Mouse (Mus musculus) stomach, embryonic 15.5 days (tissue): Measurements from ENCODE around the gene Zbtb20. TPM values are rescaled to one million over a fixed set of nuclear protein-coding genes. Genes with fewer than 3 reads are reported as not detected.
A peak's percentile ranks its signal among the peaks of the same experiment; 100 is the strongest.

Experiments
- ATAC-seq: fragments of 200-750 bp; cut with Nextera tagmentation; 2 replicates; pipeline ENCODE4 v1.8.0; 2017; ENCODE audit warnings: low read depth, moderate number of reproducible peaks, moderate TSS enrichment; ENCODE audit not compliant: insufficient read depth, low FRiP score
- H3K27ac ChIP-seq: fragments of 300-500 bp; sonication (generic); 2 replicates; pipeline ENCODE4 v1.5.1; 2015; ENCODE audit warnings: mild to moderate bottlenecking, inconsistent platforms
- H3K27me3 ChIP-seq: fragments of 300-500 bp; sonication (generic); replicated peaks from 2 replicates; pipeline ENCODE4 v1.6.1; 2015; ENCODE audit warnings: inconsistent platforms
- H3K36me3 ChIP-seq: fragments of 300-500 bp; sonication (generic); 2 replicates; pipeline ENCODE4 v1.6.1; 2015; ENCODE audit warnings: inconsistent platforms
- H3K4me1 ChIP-seq: fragments of 300-500 bp; sonication (generic); 2 replicates; pipeline ENCODE4 v1.6.1; 2015; ENCODE audit warnings: inconsistent platforms
- H3K4me2 ChIP-seq: fragments of 300-500 bp; sonication (generic); 2 replicates; pipeline ENCODE4 v1.6.1; 2015; ENCODE audit warnings: mild to moderate bottlenecking, inconsistent platforms
- H3K4me3 ChIP-seq: fragments of 300-500 bp; sonication (generic); replicated peaks from 2 replicates; pipeline ENCODE4 v1.5.1; 2015; ENCODE audit warnings: inconsistent platforms
- H3K9ac ChIP-seq: fragments of 300-500 bp; sonication (generic); 2 replicates; pipeline ENCODE4 v1.6.1; 2015; ENCODE audit warnings: inconsistent platforms
- H3K9me3 ChIP-seq: fragments of 300-500 bp; sonication (generic); 2 replicates; pipeline ENCODE4 v1.6.1; 2016; ENCODE audit warnings: inconsistent platforms
- WGBS: fragments of 180-500 bp; shearing (Covaris S2); methylation state at CpG from one replicate; pipeline ENCODE4 v1.1.7; 2015; 5-methylcytosine and 5-hydroxymethylcytosine counted together
- polyA plus RNA-seq: library from polyadenylated mRNA; unstranded; fragments of >200 nt; fragmentation: Nextera tagmentation; extraction: Ambion mirVana; gene quantifications from 2 replicates; pipeline ENCODE4 v1.2.1, GENCODE M21; 2015

Gene Zbtb20
- polyA plus RNA-seq, 1 experiment from 2014 or later, result 23.4 TPM

DNA sequence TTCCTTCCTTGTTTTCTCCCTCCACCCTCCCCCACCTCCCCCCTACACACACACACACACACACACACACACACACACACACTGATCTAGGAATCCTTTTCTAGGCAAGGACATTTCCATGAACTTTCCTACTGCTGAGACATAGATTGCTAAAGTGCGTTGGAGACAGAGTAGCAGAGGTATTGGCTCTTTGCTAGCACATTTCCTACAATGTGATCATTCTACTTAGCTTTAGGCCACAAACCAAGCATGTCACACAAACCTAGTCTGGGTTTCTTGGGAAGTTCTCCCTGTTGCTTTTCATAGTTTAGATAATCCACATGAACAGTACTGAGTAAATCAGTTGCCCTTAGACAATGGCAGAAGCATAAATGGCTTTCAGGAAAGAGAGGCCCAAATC, 457.6 kb downstream of the Zbtb20 start:
- Histone ChIP-seq H3K9me3 (no peaks in the 10 kb centered on the region), H3K27ac (no peak overlapping the region), H3K4me2 (no peak overlapping the region), H3K9ac (no peak overlapping the region), H3K4me1 (no peaks in the 10 kb centered on the region), H3K4me3 (no peak overlapping the region), H3K27me3 (no peaks in the 10 kb centered on the region), H3K36me3 (no peaks in the 10 kb centered on the region)
- no peak for ATAC-seq
- WGBS, result 70% methylated on average over 1 of the region's 1 CpGs

DNA sequence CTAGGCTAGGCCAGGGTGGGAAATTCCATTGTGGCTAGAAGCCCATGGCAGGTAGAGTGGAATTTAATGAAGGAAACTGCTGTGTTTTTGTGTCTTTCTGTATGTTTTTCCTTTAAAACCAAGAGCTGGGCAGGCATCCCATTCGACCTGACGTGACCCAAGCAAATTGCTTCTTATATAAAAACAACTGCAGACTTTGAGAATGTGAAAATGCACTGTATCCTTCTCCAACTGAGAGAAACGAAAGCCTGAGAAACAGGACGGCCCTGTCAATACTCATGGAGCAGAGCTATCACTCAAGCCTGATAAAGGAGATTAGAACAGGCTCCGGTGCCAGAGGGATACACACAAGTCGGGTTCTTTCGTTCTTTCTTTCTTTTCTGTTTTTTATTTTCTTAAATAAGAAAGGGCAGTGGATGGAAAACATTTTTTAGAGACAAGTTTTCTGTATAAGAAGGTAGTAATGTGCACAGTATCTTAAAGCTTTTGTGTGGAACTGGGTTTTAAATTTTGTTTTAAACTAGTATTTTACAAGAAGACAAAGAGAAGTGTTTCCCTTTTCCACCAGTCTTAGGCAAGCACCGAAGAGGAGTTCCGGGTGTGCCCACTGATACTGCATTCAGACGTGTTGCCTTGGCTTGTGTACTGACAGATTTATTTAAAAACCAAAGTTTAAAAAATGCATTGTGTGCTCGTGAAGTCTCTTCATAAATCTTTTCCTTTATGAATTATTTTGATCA, 458.9 kb downstream of the Zbtb20 start:
- no peaks in the 10 kb centered on the region for H3K27me3 ChIP-seq
- 0 out of 2 replicates have a peak, but pooled peaks have one; percentile 35 for ATAC-seq
- H3K4me3 ChIP-seq, result no peak overlapping the region
- peak overlapping the region; percentile 48 for H3K27ac ChIP-seq
- no peaks in the 10 kb centered on the region for H3K9me3 ChIP-seq
- H3K4me2 ChIP-seq, result no peak overlapping the region
- WGBS, result 26% methylated on average over 11 of the region's 11 CpGs
- H3K36me3 ChIP-seq, result no peaks in the 10 kb centered on the region
- H3K9ac ChIP-seq, result no peak overlapping the region
- no peaks in the 10 kb centered on the region for H3K4me1 ChIP-seq

DNA sequence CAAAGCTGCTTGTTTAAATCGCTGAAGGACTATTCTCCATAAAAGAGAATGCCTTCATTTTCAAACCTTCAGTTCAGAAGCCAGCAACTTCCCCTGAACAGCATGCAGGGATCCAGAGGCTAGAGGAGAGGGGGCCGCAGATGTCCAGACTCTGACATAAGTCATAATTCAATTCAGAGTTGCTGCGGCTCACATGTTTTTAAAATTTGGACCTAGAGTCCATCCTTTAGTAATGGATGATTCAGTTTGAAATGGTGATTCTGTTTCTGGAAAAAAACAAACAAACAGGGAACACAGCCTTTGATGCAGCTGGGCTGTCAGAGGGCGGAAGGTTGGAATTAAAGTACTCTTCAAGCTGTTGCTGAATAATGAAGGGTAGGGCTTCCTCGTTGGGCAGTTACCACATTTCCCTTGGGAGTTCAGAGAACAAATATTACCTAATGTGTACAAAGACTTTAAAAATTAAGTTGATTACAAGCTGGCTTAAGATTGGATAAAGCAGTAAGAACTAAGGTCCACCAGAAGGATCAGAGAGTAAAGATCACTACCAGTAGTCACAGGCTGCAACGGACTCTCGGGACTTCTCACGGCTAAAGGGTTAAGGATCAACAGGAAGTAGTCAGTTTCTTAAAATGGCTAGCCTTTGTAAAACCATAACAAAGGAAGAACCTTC, 459.6 kb downstream of the Zbtb20 start:
- no peaks in the 10 kb centered on the region for H3K9me3 ChIP-seq
- 43% methylated on average over 8 of the region's 8 CpGs for WGBS
- H3K27me3 ChIP-seq, result no peaks in the 10 kb centered on the region
- no peaks in the 10 kb centered on the region for H3K36me3 ChIP-seq
- no peak overlapping the region for H3K4me3 ChIP-seq
- no peak overlapping the region; the same call in 1 of the 2 replicates for H3K4me2 ChIP-seq
- H3K27ac ChIP-seq, result peak overlapping the region; percentile 48
- peak; percentile 50 for ATAC-seq
- H3K4me1 ChIP-seq, result no peaks in the 10 kb centered on the region
- no peak overlapping the region for H3K9ac ChIP-seq

DNA sequence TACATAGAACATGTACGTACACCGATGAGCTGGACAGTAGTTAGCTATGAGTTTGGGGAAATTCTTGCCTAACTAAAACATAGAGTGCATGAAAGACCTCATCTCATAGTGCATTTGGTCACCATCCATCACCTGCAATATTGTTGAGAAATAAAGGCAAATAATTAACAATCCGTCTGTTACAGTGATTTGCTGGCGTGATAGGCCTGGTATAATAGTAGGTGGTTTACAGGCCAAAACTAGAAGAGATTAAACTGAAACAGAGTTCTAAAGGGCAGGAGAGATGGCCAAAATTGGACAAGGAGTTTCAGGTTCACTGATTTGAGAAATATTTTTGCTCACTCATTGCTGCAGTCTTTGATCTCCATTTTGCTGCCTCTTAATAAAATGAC, 460.1 kb downstream of the Zbtb20 start:
- Histone ChIP-seq H3K9ac (no peak overlapping the region), H3K4me1 (no peaks in the 10 kb centered on the region), H3K27ac (no peak overlapping the region), H3K4me2 (no peak overlapping the region), H3K4me3 (no peak overlapping the region), H3K36me3 (no peaks in the 10 kb centered on the region), H3K27me3 (no peaks in the 10 kb centered on the region), H3K9me3 (no peaks in the 10 kb centered on the region)
- 79% methylated on average over 4 of the region's 4 CpGs for whole genome bisulfite sequencing
- ATAC-seq, result no peak

DNA sequence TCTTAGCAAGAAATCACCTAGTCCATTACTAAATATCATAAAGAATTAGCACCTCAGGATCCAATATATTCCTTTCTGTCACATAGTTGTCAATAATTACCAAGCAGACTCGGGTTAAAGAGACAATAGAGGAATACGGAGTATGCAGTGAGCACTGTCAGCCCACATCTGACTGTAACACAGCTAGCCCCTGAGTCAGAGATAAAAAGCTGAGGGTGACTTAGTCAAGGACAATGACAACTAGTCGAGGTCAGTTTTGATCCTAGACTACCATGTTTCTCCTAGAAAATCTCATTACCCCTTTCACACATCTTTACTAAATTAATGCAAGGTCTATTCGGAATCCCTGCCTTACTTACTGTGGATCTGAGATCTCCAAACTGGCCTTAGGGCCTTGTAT, 465.0 kb downstream of the Zbtb20 start:
- H3K4me2 ChIP-seq, result no peak overlapping the region
- no peak overlapping the region for H3K9ac ChIP-seq
- WGBS, result 75% methylated on average over 4 of the region's 4 CpGs
- H3K4me1 ChIP-seq, result no peaks in the 10 kb centered on the region
- H3K27ac ChIP-seq, result no peak overlapping the region
- ATAC-seq, result no peak
- H3K36me3 ChIP-seq, result no peaks in the 10 kb centered on the region
- H3K9me3 ChIP-seq, result no peaks in the 10 kb centered on the region
- no peak overlapping the region for H3K4me3 ChIP-seq
- no peaks in the 10 kb centered on the region for H3K27me3 ChIP-seq

DNA sequence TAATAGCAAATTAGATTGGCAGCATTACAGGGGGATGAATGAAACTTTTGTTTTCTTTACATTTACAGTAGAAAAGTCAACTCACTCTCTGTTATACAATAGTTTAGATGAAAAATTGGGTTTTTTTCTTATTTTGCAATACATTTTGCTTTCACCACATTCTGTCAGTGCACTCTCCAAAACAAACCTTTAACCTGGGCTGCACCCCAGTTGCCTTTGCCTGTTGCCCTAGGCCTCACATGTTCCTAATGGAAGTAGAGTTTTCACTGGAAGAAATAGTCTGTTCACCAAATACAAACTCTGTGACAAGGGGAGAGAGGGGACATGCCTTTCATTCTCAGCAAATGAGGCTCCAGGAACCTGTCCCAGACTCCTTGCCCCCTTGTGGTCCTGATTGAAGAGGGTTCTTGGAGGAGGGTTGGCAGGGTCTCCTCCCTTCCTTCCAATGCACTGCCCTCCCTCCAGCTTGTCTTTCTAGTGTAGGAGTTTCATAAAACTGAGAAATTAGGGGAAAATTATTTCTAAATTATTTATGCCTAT, 466.3 kb downstream of the Zbtb20 start:
- Histone ChIP-seq H3K9me3 (no peaks in the 10 kb centered on the region), H3K36me3 (no peaks in the 10 kb centered on the region), H3K4me2 (no peak overlapping the region), H3K9ac (no peak overlapping the region), H3K4me3 (no peak overlapping the region), H3K27ac (no peak overlapping the region), H3K4me1 (no peaks in the 10 kb centered on the region), H3K27me3 (no peaks in the 10 kb centered on the region)
- no peak for ATAC-seq

DNA sequence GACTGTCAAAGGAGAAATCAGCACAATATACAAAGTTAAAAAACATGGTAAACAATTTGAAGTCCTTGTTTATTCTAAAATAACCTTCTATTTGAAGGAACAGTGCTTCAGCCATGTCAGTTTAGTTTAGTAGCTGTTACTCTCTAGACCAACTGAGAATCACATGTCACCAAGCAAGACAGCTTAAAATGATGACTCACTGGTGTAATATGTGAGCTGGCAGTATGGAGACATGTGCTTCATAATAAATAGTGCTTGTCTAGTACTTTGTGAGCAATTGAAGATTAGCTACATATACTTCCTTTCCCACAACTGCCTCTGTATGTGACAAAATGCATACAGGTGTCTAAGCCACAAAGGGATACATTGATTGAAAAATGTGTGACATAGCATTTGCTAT, 470.4 kb downstream of the Zbtb20 start:
- Histone ChIP-seq H3K27ac (no peak overlapping the region), H3K4me1 (no peaks in the 10 kb centered on the region), H3K4me2 (no peak overlapping the region), H3K9me3 (no peaks in the 10 kb centered on the region), H3K4me3 (no peak overlapping the region), H3K27me3 (no peaks in the 10 kb centered on the region), H3K36me3 (no peaks in the 10 kb centered on the region), H3K9ac (no peak overlapping the region)
- no peak for ATAC-seq

DNA sequence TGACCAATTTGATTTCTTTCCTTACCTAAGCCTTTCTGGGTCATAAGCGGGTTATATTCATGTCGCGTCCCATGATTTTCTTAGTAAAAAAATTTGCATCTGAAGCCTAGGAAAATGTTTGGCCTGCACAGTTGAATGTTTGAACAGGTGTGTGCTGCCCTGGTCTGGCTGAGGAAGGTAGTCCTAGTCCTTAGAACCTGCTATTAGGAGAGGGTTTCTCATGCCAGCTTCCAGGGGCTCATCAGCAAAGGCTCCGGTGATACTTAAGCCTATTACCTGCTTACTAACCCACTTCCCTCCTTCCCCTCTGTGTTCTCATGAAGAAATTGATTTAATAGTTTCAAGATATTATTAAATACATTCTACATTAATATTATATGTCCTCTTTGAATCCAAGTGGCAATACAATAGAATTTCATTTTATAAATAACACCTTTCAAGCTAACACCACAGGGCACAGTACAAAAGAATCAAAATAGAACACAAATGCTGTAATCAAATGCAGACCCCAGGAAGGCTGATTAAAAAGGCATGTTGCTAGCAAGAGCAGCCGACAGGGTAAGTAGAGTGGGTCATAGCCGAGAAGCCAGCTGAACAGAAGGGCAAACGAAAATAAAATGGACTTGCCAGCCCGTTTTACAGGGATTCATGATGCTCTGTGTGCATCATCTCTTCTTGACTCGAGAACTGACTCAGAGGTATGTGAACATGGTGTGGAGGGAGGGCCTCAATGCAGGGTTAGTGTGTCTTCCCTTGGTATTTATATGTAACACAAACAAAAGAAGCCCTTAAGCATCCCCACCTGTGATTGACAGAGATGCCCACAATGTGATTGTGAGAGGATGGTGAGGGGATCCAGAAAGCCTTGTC, 480.3 kb downstream of the Zbtb20 start:
- no peak overlapping the region for H3K27ac ChIP-seq
- H3K36me3 ChIP-seq, result no peaks in the 10 kb centered on the region
- H3K27me3 ChIP-seq, result no peaks in the 10 kb centered on the region
- H3K9me3 ChIP-seq, result no peaks in the 10 kb centered on the region
- no peak for ATAC-seq
- no peak overlapping the region for H3K4me3 ChIP-seq
- no peak overlapping the region for H3K4me2 ChIP-seq
- H3K9ac ChIP-seq, result no peak overlapping the region
- WGBS, result 78% methylated on average over 9 of the region's 9 CpGs
- no peaks in the 10 kb centered on the region for H3K4me1 ChIP-seq

DNA sequence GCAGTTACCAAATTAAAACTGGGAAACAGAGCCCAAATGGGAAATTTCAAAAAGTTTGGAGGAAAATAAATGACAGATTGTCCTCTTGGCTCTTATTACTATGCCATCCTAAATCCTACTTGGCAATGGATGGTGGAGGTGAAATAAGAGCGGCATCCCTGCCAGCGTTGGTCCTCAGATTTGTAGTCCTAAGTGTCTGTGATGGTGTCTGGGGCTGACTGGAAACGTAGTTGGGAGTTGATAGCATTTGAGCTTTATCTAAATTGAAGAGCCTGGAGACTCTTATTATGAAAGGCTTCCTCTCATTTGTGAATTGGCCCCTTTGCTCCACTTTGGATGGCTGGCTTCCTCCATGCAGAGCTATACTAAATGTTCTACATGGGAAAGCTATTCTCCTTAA, 483.9 kb downstream of the Zbtb20 start:
- H3K27ac ChIP-seq, result no peak overlapping the region

DNA sequence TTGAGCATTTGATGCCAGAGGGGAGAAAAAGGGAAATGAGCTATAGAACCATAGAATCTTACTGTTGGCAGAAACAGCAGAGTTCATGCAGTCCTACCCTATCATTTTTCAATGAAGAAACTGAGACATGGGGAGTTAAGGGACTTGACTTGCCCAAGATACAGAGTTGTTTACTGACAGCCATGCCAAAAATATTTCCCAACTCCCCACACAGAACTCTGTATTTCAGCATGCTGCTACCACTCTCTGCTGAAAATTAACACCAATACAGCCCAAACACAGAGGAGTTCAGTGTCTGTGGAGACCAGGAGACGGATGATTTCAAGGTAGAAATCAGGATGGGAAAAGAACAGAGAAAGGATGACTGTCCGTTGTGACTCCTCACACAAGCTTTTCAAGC, 484.4 kb downstream of the Zbtb20 start:
- H3K4me2 ChIP-seq, result no peak overlapping the region
- H3K4me1 ChIP-seq, result peaks cover 16% of the 10 kb centered on the region
- no peaks in the 10 kb centered on the region for H3K27me3 ChIP-seq
- no peak overlapping the region for H3K4me3 ChIP-seq
- H3K9me3 ChIP-seq, result no peaks in the 10 kb centered on the region
- no peak overlapping the region for H3K9ac ChIP-seq
- no peak for ATAC-seq
- WGBS, result 83% methylated on average over 2 of the region's 2 CpGs
- H3K27ac ChIP-seq, result no peak overlapping the region
- H3K36me3 ChIP-seq, result no peaks in the 10 kb centered on the region

More for the DNA sequence above, 483.9 kb downstream of the Zbtb20 start:
- H3K4me1 ChIP-seq, result peaks cover 16% of the 10 kb centered on the region
- no peak overlapping the region for H3K4me2 ChIP-seq
- no peaks in the 10 kb centered on the region for H3K36me3 ChIP-seq
- no peak for ATAC-seq
- no peak overlapping the region for H3K4me3 ChIP-seq
- WGBS, result 80% methylated on average over 3 of the region's 3 CpGs
- no peaks in the 10 kb centered on the region for H3K9me3 ChIP-seq
- H3K9ac ChIP-seq, result no peak overlapping the region
- H3K27me3 ChIP-seq, result no peaks in the 10 kb centered on the region

DNA sequence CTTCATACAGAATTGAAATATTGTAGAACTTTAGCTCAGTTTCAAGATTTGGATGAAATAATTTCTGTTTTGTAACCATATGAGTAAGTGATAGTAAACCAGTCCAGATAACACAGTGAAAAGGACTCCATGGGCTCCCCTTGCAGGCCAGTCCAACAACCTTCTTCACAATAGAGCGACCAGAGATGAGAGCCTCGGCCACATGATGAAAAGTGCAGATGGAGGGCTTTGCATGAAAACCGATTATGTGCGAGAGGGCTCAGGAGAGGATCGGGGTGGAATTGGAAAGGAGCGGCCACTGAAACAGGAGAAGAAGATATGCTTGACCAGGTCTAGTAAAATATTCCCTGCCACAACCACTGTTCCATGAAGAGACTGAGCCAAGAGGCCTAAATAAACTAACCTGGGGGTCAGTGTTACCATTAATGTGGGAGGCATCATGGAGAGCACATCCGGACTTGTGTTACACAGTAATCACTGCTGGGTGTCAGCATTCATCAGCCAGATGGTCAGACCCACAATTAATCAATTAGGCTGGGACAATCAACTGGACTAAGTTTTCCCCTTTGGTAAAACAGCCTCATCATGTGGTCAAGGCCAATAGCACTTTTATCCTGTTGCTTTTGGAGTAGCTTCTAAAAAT, 485.3 kb downstream of the Zbtb20 start:
- WGBS, result 76% methylated on average over 7 of the region's 7 CpGs
- no peak for ATAC-seq
- Histone ChIP-seq H3K9me3 (no peaks in the 10 kb centered on the region), H3K9ac (no peak overlapping the region), H3K36me3 (no peaks in the 10 kb centered on the region), H3K27me3 (no peaks in the 10 kb centered on the region), H3K27ac (no peak overlapping the region), H3K4me1 (peaks cover 16% of the 10 kb centered on the region), H3K4me2 (no peak overlapping the region), H3K4me3 (no peak overlapping the region)
